Mouse (Mus musculus) kidney, adult 11 months (tissue): ENCODE data around the gene Khdc3.
"Not testable (repeated sequence)": the region's sequence is repeated elsewhere in the genome, so short reads cannot be mapped to it uniquely, and the experiment has no call there.

Experiments
- DNase-seq: peaks from one replicate; pipeline ENCODE4 v3.0.0; 2022

Gene Khdc3

DNA sequence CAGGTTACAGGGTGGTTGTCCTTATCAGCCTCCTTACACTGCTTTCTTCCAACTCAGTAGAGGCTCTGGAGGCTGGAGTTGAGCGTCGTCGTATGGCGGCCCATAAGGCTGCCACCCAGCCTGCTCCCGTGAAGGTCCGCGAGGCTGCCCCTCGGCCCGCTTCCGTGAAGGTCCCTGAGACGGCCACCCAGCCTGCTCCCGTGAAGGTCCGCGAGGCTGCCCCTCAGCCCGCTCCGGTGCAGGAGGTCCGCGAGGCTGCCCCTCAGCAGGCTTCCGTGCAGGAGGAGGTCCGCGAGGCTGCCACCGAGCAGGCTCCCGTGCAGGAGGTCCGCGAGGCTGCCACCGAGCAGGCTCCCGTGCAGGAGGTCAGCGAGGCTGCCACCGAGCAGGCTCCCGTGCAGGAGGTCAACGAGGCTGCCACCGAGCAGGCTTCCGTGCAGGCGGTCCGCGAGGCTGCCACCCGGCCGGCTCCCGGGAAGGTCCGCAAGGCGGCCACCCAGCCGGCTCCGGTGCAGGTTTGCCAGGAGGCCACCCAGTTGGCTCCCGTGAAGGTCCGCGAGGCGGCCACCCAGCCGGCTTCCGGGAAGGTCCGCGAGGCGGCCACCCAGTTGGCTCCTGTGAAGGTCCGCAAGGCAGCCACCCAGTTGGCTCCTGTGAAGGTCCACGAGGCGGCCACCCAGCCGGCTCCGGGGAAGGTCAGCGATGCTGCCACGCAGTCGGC lies 1.7 kb downstream of the Khdc3 start:
- DNase-seq: peak; percentile 25

DNA sequence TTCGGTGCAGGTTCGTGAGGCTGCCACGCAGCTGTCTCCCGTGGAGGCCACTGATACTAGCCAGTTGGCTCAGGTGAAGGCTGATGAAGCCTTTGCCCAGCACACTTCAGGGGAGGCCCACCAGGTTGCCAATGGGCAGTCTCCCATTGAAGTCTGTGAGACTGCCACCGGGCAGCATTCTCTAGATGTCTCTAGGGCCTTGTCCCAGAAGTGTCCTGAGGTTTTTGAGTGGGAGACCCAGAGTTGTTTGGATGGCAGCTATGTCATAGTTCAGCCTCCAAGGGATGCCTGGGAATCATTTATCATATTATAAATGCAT lies 2.2 kb downstream of the Khdc3 start:
- no peak for DNase-seq

DNA sequence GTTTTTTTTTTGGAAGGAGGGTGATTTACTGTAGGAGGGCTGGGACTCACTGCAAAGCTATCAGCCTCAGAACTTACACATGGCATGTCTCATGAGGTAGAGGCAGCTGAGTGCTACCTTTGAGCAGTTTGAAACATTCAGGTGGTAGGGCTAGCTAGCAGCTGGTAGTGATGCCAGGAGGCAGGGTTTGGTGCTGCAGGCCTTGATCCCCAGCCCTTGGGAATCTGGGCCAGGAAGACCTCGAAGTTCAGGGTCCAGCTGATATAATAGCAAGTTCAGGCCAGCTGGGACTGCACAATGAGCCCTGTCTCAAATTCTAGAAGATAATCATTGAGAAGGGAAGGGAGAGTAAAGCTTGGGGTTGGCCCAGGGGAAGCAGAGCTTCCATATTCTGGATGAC lies 3.5 kb downstream of the Khdc3 start:
- no peak for DNase-seq

DNA sequence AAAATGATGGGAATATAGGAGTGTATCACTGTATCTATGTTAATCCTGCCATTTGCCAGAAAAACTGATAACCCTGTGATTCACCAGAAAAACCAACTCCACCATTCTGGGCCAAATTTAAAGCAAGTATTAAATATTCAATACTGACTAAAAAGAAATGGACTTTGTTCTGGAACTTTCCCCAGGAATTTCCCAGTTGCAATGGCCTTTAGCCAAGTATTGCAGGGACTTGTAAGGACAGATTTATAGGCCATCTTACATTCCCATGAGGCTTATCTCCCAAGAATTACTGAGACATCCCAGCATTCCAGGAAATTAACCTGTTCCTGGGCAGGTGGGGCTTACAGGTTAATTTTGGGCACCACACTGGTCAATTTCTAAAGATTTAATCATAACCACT lies 4.1 kb downstream of the Khdc3 start:
- DNase-seq: no peak

DNA sequence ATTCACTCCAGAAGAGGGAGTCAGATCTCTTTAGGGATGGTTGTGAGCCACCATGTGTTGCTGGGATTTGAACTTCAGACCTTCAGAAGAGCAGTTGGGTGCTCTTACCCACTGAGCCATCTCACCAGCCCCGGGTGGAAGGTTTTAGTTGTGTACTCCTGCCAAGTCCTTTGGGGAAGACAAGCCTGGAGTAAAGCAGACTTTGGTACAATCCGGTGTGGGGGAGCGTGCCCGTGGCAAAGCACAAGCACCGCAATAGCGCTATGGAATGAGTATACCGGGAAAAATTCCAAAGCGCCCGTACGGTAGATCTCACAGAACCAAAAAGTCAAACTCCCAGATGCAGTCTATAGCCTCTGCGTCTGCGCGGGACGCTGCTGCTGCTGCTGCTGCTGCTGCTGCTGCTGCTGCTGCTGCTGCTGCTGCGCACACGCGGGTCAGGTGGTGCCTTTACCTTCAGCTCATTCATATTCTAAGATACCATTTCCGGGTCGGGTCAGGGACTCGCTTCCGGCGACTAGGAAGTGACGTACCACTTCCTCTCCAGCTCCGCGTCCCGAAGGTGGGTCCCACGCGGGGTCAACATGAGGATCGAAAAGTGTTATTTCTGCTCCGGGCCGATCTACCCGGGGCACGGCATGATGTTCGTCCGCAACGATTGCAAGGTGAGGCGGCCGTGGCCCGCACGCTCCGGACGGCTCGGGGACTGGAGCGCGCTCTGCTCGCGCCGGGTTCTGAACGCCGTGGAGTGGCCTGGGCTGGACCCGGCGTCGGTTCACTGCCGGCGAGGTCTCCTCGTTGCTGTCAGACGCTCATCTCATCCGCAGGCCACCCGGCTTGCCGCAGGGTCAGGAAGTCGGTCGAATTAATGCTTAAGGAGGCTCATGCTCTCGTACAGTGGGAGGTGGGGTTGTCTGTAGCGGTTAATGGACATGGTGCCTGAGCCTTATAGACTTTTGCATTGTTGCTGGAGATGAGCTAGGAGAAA lies 11.6 kb downstream of the Khdc3 start, which contains the start of gene Rsl24d1:
Gene Rsl24d1 (plus strand): TSS at position 508 of the 988 bp plus-strand sequence.
- peak; percentile 91 for DNase-seq

DNA sequence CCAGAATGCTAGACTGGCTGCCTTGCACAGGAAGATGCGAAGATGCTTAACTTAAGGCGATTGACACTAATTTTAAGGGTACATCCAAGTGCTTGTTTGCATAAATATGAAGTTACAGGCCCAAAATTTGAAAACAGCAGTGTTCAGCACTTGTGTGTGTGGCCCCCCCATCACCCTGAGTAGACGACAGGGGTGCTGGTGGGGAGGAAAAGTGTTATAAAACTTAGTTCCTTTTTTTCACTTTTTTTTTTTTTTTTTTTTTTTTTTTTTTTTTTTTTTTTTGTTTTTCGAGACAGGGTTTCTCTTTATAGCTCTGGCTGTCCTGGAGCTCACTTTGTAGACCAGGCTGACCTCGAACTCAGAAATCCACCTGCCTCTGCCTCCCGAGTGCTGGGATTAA lies 15.1 kb downstream of the Khdc3 start:
- not testable (repeated sequence) for DNase-seq

DNA sequence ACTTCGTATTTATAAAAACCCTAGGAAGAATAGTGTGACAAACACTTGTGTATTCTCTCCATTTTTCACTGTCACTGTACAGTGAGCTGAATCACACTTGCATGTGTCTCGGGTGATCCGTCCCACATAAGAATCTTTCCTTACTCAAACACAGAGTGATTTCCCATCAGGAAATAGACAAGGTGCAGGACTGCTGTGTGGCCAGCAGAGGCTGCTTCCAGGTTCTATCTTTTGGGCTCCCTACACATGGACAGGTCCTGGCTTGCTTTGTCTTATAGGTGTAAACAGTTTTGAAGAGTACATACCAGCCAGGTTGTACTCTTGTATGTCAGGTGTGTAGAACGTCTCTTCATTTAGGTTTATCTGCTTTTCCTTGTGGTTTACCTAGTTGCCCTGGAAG lies 16.4 kb downstream of the Khdc3 start:
- DNase-seq: no peak

DNA sequence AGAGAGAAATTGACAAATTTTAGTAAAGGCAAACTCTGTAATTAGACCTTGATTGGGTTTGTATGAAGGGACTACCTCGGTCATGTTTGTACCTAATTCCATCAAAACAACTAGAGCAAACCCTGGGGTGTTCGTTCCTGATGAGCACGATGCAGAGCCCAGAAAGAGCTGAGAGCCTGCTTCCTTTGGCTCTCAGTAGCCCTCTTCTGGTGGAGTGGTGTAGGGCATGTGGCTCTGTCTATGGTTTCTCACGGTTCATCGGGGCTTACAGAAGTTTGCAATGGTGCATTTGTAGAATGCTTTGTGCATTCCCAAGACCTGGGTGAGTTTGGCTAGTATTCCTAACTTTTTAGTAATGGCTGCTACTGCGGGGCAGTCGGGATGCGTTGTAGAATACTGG lies 20.1 kb downstream of the Khdc3 start:
- no peak for DNase-seq

DNA sequence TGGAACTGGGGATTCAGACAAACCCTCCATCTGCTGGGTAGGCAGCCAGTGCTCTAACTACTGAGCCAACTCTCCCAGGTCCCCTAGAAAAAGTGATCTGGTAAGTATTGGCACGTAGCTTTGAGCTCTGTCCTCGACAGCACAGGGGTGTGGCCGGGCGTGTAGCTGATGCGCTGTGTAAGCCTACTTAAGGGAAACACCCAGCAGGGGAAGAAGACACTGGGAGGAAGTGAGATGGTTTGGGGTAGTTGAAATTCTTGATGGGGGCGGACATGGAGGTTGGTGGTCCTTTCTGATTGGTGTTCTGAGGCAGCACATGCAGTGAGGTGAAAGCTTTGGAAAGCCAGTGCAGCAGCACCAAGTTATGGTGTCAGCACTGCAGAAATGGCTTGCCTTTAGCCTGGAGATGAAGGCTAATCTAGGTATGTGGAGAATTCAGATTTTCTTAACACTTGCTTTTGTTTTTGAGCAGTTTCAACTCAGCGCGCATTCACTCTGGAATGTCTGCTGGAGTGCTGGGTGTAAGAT lies 23.5 kb downstream of the Khdc3 start:
- no peak for DNase-seq

DNA sequence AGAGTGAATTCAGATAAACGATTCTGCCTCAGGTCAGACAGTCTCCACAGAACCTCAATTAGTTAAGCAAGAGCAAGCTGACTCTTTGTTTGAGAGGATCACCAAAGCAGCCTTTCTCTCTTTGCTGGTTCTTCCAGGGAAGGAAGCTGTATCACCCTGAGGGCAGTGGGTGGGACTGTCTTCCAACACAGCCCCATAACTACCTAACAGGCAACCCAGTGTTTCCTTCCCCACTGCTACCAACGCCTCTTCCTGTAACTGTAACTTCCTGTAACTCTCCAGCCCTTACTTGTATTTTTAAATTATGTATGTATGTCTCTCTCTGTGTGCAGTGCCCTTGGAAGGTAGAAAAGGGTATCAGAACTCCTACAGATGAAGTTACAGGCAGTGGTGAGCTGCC lies 25.8 kb downstream of the Khdc3 start:
- DNase-seq: no peak

DNA sequence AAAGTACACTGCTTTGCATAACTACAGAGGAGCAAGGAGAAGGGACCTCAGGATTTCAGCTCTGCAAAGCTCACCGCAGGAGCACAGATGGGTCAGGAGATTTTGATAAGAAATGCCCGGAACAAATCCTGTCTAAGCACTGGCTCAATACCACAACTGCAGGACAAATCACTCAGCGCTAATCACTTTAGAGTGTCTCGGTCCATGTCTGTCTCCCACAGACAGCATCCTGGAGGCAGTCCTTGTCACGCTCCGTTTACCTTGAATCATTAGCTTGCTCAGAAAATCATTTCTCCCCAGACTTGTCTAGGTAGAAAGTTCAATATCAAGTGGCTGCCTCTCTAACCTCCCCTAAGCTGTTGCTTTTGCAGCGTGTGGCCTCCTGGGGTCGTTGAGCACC lies 28.2 kb downstream of the Khdc3 start:
- no peak for DNase-seq

DNA sequence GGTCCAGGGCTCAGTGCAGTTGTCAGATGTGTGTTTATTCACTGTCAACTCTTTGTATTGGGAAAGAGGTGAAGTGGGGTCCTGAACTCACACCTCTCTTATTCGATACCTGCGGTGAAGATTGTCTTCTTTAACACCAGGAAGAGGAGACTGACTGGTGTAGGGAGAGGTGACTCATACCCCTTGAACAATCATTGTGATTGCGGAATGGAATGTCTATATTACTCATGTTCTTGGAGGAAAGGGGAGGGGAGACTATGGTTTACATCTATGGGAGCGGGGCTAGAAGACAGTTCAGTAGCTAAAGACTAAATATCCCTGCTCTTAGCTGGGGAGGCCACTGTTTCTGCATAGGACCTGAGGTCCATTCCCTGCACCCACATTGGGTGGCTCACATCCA lies 28.9 kb downstream of the Khdc3 start:
- no peak for DNase-seq

DNA sequence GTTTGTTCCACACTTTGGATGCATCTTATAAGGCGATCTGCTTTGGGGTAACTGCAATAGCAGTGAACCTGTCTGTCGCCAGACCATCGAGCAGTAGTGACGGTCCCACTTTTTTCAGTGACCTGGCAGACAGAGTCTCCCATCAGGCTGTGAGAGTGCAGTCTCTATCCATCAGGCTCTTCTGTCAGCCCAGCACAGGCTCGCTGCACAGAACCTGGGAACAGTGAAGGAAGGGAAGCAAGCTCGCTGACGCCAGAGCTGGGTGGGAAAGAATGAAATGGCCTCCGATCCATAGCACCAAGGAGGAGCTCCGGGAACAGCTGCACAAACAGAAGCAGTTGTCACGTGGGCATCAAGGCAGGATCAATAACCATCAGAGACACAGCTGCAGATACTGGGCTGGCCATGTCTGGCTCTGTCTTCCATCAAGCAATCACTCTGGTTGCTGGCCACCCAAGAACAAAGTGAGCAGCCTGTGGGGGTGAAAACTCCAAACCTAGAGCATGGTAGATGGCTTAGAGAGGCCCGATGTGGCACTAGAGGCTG lies 35.8 kb downstream of the Khdc3 start:
- DNase-seq: no peak
